Mouse (Mus musculus) spleen, adult 2 months (tissue): ENCODE data around the gene Cyp4x1. TPM values are rescaled to one million over a fixed set of nuclear protein-coding genes. Genes with fewer than 3 reads are reported as not detected.

Source experiments
- DNase-seq, 2 experiments: peaks; one replicate each; pipeline versions ENCODE4 v3.0.0 to v3.0.0-alpha.2; 2012 to 2021; ENCODE audit warnings: low spot score in 2 of 2, low read depth in 1 of 2
- H3K27ac ChIP-seq: fragments of 200-500 bp; 2 replicates; pipeline ENCODE4 v1.5.1; 2012; ENCODE audit warnings: low read length, inconsistent platforms; ENCODE audit not compliant: insufficient read depth
- H3K27me3 ChIP-seq: fragments of 200-500 bp; 2 replicates; pipeline ENCODE4 v1.6.1; 2012; ENCODE audit warnings: mild to moderate bottlenecking, moderate library complexity, low read length, inconsistent platforms; ENCODE audit not compliant: control insufficient read depth, insufficient read depth
- H3K36me3 ChIP-seq: fragments of 200-500 bp; 2 replicates; pipeline ENCODE4 v1.6.1; 2012; ENCODE audit warnings: mild to moderate bottlenecking, low read length, inconsistent platforms; ENCODE audit not compliant: control insufficient read depth, insufficient read depth
- H3K4me1 ChIP-seq: fragments of 200-500 bp; 2 replicates; pipeline ENCODE4 v1.6.1; 2011; ENCODE audit warnings: inconsistent platforms; ENCODE audit not compliant: control insufficient read depth, insufficient read depth, insufficient read length
- H3K4me3 ChIP-seq: fragments of 200-500 bp; 2 replicates; pipeline ENCODE4 v1.5.1; 2011; ENCODE audit warnings: mild to moderate bottlenecking, inconsistent platforms; ENCODE audit not compliant: insufficient read depth, insufficient read length; ENCODE audit errors: extremely low read depth
- CTCF ChIP-seq: fragments of 200-500 bp; IDR thresholded peaks from 2 replicates; pipeline ENCODE4 v1.5.1; 2011; ENCODE audit warnings: mild to moderate bottlenecking, inconsistent platforms; ENCODE audit not compliant: insufficient read depth, insufficient read length, insufficient replicate concordance; ENCODE audit errors: extremely low read depth
- POLR2A ChIP-seq: fragments of 200-500 bp; IDR thresholded peaks from 2 replicates; pipeline ENCODE4 v1.6.1; 2011; ENCODE audit warnings: low read depth, low read length, inconsistent platforms
- WGBS: fragments of 180-500 bp; shearing (Covaris S2); methylation state at CpG from one replicate; pipeline ENCODE4 v1.1.7; 2018; 5-methylcytosine and 5-hydroxymethylcytosine counted together
- polyA plus RNA-seq: library from polyadenylated mRNA; depleted of rRNA; stranded (reverse); fragments of >200 nt; gene quantifications from 2 replicates; pipeline ENCODE4 v1.2.3, GENCODE M21; 2012

The Cyp4x1 gene
- polyA plus RNA-seq, 1 experiment = 0.02 TPM

GRCm38 (mm10) chr4:115124713-115125112, 9.4 kb downstream of the Cyp4x1 start:
- Histone ChIP-seq H3K4me3 (no peak overlapping the region), H3K36me3 (no peaks in the 10 kb centered on the region), H3K4me1 (no peaks in the 10 kb centered on the region), H3K27ac (no peak overlapping the region), H3K27me3 (no peaks in the 10 kb centered on the region)
- TF ChIP-seq CTCF (no peak), POLR2A (no peak)
- DNase-seq = no peak

- no peak for DNase-seq
- H3K27ac ChIP-seq = no peak overlapping the region
- TF ChIP-seq POLR2A = no peak
- no peak for TF ChIP-seq CTCF
- no peaks in the 10 kb centered on the region for H3K4me1 ChIP-seq
- no peak overlapping the region for H3K4me3 ChIP-seq
- H3K36me3 ChIP-seq = no peaks in the 10 kb centered on the region
- H3K27me3 ChIP-seq = no peaks in the 10 kb centered on the region
- WGBS = 68% methylated on average over 2 of the region's 2 CpGs
Observed at GRCm38 (mm10) chr4:115123507-115123906, 10.6 kb downstream of the Cyp4x1 start.

GRCm38 (mm10) chr4:115121608-115122007, 12.5 kb downstream of the Cyp4x1 start:
- 68% methylated on average over 5 of the region's 5 CpGs for WGBS
- Histone ChIP-seq H3K4me1 (no peaks in the 10 kb centered on the region), H3K4me3 (no peak overlapping the region)

DNA sequence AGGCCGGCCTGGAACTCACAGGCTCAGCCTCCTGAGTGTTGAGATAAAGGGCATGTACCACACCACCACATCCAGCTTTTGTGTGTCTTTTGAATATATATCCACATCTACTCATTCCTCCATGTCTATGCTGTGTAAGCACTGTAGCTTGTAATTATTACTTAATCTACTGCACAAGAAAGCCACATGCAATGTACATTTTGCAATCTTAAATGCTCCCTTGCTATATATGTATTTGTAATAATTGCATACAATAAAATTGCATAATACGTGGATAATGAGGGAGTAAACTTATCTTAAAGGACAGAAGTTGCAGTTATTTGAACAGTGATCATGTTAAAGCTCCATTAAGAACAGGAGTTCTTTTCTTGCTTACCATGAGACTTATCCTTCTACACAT, 12.9 kb downstream of the Cyp4x1 start:
- DNase-seq = no peak
- TF ChIP-seq CTCF (no peak), POLR2A (no peak)
- no peaks in the 10 kb centered on the region for H3K4me1 ChIP-seq

More at GRCm38 (mm10) chr4:115121608-115122007, 12.5 kb downstream of the Cyp4x1 start:
- DNase-seq = no peak
- Histone ChIP-seq H3K36me3 (no peaks in the 10 kb centered on the region), H3K27me3 (no peaks in the 10 kb centered on the region), H3K27ac (no peak overlapping the region)
- TF ChIP-seq POLR2A (no peak), CTCF (no peak)

DNA sequence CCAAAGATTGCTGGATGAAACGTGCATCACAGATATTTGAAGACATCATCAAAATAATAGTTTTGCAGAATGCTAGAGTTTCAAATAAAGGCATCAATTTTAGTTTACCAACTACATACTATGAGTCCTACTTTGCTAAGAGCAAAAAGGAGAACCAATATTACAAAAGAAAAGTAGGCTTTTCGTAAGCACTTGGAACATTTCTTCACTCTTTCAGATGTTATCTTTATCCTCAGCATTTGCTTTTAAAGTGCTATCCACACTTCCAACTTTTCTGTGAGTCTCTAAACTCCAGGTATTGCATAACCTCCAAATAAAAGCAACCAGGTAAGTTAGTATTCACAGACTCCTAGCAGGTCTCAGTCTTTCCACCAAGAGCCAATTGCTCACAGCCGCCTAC, 14.4 kb downstream of the Cyp4x1 start:
- H3K27me3 ChIP-seq = no peaks in the 10 kb centered on the region
- TF ChIP-seq POLR2A (no peak), CTCF (no peak)
- H3K27ac ChIP-seq = no peak overlapping the region
- no peaks in the 10 kb centered on the region for H3K4me1 ChIP-seq
- DNase-seq = no peak
- no peak overlapping the region for H3K4me3 ChIP-seq
- no peaks in the 10 kb centered on the region for H3K36me3 ChIP-seq
- 75% methylated on average over 3 of the region's 3 CpGs for WGBS

More for the DNA sequence above, 12.9 kb downstream of the Cyp4x1 start:
- Histone ChIP-seq H3K27ac (no peak overlapping the region), H3K4me3 (no peak overlapping the region), H3K36me3 (no peaks in the 10 kb centered on the region), H3K27me3 (no peaks in the 10 kb centered on the region)
- WGBS = 87% methylated on average over 2 of the region's 2 CpGs

GRCm38 (mm10) chr4:115113266-115113665, 20.8 kb downstream of the Cyp4x1 start:
- Histone ChIP-seq H3K27ac (no peak overlapping the region), H3K4me3 (no peak overlapping the region), H3K27me3 (no peaks in the 10 kb centered on the region), H3K36me3 (no peaks in the 10 kb centered on the region), H3K4me1 (no peaks in the 10 kb centered on the region)
- DNase-seq = no peak
- 40% methylated on average over 5 of the region's 5 CpGs for WGBS
- TF ChIP-seq CTCF (no peak), POLR2A (no peak)

- Histone ChIP-seq H3K27me3 (no peaks in the 10 kb centered on the region), H3K4me1 (no peaks in the 10 kb centered on the region), H3K27ac (no peak overlapping the region), H3K4me3 (no peak overlapping the region), H3K36me3 (no peaks in the 10 kb centered on the region)
- no peak for DNase-seq
- WGBS = 83% methylated on average over 2 of the region's 2 CpGs
- TF ChIP-seq POLR2A = no peak
- TF ChIP-seq CTCF = no peak
Observed at GRCm38 (mm10) chr4:115111167-115111566, 22.9 kb downstream of the Cyp4x1 start.
